Mouse (Mus musculus) ES-E14 (cell line): ENCODE data around the gene Kctd14.

Experiments used
- CHD2 ChIP-seq: IDR thresholded peaks from 2 replicates; pipeline ENCODE4 v1.6.1; 2014; ENCODE audit warnings: mild to moderate bottlenecking, low read depth, low read length, inconsistent platforms
- HCFC1 ChIP-seq: IDR thresholded peaks from 2 replicates; pipeline ENCODE4 v1.6.1; 2012; ENCODE audit warnings: low read length, inconsistent platforms, borderline replicate concordance; ENCODE audit not compliant: insufficient read depth
- ZC3H11A ChIP-seq: IDR thresholded peaks from 2 replicates; pipeline ENCODE4 v1.6.1; 2012; ENCODE audit warnings: low read depth, mild to moderate bottlenecking, inconsistent platforms, low read length, borderline replicate concordance
- ZNF384 ChIP-seq: IDR thresholded peaks from 2 replicates; pipeline ENCODE4 v1.6.1; 2012; ENCODE audit warnings: low read depth, low read length, inconsistent platforms

- TF ChIP-seq ZC3H11A = no peak
- TF ChIP-seq CHD2 = no peak
- TF ChIP-seq ZNF384 = no peak
- TF ChIP-seq HCFC1 = no peak
Observed at GRCm38 (mm10) chr7:97413981-97414380, 37.1 kb upstream of the Kctd14 start.
